Mouse (Mus musculus) natural killer cell, adult 2 months (primary cell): ENCODE measurements around the gene Dtx4.

Experiments used
- DNase-seq, 2 experiments: peaks; one replicate each; pipeline ENCODE4 v3.0.0; 2022; ENCODE audit warnings: low spot score in 2 of 2

The Dtx4 gene

DNA sequence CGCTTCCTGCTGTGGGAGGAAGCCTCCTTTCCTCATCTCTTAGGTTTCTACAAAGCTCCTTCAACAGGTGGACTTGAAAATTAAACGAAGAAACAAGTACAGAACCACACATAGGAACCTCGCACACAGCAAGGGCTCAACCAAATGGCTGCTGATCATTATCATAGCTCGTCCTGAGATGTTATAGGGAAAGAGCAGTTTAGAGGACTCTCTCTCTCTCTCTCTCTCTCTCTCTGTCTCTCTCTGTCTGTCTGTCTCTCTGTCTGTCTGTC is 7.1 kb downstream of the Dtx4 start:
- DNase-seq: no peak

DNA sequence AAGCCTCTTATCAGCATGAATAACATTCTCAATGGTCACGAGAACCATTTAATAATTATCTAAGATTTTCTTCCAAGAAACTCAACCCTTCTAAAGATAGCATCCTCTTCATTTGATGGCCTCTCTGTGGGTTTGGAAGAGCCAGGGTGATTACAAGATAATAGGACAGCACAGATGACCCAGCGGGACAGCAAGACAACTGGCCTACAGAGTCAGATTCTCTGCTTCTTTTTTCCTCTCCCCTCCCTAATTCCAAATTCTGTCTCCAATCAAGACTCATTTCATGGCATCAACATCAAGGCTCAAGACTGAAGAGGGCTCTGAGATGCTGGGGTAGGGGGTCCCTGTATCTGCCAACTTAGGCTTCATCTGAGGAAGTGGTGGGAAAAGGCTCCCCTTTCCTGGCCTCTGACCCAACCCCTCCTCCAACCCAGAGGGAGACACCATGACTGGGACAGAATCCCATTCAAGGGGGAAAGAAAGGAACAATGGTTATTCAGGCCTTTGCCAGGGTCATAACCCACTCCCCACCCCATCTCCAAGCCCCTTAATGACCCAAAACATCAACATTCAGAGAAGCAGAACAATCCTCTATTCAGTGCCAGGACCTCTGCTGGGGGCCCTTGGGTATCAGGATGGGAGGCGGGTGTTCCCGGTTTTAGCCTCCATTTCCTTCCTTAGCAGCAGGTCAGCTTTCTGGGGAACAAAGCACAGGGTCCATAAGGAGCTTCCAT is 7.6 kb downstream of the Dtx4 start:
- no peak for DNase-seq

DNA sequence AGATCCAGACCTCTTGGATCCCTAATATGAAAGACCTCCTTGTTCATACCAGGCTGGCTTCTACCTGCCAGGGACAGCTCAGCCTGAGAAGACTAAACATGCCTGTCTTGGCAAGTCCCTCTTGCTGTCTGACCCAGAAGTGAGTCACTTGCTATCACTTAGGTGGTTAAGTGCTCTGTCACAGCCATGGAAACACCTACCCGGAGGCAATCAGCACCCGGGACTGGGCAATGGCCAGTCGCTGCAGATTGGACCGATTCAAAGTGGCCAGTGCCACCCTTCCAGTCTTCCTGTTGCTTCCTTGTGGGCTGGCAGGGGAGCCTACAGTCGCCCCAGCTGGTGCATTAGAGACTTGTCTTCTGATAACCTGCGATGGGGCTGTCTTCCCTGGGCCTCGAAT is 9.6 kb downstream of the Dtx4 start:
- DNase-seq: no peak

DNA sequence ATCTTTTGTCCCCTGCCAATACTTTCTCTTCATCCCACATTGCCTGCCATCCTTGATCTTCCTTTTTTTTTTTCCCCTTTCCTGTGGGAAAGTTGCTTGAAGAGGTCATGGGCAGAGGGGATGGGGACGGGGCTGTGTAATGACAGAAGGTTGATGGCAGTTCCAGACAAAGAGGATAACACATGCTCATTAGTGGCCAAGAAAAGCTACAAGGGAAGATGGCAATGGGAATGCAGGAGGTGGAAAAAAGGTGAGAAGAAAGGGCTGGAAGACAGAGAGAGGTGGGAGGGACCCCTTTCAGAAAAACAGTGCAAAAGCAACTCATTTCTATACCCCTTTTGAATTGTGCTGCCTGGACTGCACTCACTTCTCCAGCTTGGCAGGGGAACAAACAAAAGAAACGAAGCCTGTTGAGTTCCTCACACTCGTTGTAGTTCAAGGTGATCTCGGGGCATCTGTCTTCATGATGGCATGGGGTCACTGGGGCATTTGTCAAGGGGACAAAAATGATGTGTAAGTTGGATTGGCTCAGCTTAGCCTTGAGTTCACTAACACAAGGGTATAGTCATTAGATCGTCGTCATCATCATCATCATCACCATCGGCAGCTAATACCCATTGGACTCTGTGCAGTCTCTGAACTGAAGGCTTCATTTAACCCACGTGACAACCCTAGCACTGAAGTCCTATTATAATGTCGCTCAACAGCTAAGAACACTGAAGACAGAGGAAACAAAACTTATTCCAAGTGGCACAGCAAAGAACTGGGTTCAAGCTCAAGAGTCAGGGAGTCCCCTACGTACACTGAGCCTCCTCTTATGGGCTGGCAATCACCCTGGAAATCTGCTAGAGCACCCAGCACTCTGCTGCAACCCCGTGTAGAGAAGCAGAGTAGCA is 11.3 kb downstream of the Dtx4 start:
- no peak for DNase-seq

DNA sequence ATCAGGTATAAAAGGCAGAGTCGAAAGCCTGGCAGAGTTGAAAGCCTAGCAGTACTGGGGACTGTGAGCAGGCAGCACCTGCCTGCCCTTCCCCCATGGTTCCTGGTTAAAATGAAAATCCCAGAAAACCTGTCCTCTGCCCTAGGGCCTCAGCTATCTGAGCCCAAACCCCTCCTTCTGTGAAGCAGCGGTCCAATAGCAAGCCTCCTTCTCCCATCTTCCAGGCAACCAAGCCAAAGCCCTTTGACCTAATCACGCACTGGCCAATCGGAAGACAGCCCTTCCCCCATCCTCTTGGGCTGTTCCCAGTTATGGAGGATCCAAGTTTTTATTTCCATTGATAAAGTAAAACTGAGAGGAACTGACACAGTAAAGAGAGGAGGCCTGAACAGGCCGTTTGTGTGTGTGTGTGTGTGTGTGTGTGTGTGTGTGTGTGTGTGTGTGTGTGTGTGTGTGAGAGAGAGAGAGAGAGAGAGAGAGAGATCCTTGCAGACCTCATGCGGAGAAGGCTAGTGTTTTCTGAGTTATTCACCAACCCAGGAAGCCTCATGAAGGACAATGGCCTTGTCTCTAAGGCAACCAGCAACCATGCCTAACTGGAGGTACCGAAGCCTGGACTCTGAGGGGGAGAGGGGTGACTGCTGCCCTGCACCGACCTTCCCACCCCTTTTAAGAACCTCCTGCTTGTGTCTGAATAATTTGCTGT is 12.1 kb downstream of the Dtx4 start:
- no peak for DNase-seq

DNA sequence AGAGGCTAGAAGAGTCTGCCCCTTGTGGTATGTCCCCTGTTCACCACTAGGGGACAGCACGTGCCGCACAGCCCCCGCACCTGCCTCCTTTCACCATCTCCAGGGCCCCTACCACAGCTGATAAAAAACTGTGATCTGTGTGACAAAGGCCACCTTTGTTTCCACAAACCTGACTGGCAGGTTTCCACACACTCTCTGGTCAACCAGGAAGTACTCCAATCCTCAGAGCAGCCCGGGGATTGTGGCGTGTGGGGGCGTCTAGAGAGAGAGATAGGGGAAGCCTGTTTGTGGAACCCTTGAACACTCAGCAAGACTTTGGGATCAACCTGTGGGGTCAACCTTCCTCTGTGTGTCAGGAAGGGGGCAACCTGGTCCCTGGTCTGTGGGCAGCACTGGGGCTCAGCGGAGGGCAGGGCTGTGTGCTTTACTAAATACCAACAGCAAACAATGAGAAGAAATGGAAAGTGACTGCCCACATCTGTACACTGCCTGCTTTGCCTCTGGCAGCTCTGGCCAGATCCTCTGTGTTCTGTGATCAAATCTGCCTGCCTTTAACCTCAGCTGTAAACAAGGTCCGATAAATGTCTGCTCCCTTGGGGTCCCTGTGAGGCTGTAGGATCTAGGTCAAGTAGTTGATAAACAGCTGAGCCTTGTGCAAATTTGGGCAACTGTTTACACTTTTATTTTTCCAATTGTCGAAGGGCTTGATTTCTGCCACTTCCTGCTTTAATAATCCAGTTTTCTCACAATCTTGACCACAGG is 12.9 kb downstream of the Dtx4 start:
- DNase-seq: peak in 1 of 2 experiments; percentile 31

DNA sequence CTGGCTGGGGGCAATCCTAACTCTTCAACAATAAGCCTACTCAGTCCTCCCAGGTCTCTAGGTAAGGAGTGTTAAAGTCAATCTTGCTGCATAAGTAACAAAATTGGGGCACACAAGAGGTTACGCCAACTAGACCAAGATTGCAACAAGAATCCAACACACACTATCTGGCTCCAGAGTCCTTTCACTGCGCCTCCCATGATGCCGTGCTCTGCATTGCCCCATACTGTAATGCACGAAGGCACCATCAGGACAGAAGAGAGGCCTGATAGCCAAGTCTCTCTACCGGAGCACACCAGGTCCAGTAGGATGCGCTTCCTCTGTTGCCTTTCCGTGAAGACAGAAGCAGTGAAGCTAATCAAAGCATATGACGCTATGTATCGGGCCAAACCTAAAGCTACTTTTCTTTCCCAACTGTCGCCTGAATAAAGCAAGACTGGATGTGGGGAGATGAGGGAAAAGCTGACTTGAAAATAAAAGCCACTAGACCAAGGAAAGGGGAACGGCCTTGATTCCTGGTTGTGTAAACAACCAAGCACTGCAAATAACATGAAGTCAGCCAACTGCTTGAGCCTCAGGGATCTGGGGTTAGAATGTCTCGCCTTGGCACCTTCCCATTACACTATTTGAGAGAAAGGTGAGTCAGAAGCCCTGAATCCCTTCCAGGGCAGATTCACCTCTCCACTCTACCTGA is 13.6 kb downstream of the Dtx4 start:
- DNase-seq: no peak

DNA sequence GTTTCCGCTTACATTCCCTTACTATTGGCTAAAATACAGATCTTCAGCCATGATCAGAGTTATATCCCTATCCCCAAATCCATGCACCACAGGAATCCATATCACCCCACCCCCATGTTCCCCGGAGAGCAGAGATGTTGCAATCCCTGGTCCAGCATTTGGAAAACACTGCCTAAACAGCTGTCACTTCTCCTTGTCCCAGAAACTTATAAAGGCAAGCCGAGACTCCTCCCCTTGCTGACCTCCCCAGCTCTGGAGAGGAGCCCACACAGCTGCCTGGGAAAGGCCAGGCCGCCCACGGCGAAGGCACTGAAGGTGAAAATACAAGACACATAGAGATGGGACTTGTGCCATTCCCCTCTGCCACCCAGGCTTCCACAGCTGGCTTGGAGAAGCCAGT is 14.4 kb downstream of the Dtx4 start:
- DNase-seq: no peak

DNA sequence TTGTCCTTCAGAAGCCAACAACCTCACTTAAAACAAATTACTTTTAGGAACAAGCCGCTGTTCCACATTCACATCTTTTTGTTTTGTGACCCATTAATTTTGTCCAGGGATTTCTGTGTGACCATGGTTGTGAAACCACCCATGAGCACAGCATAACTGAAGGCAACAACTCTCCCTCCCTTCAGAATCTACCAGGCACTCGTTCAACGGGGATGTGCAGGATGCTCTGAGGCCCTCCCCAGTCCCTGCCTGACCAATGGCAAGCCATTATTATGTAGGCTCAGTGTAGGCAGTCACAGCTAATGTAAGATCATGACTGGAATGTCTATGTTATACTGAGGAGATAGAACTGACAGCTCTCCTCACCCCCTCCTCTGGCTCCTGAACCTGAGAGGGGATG is 15.6 kb downstream of the Dtx4 start:
- no peak for DNase-seq

DNA sequence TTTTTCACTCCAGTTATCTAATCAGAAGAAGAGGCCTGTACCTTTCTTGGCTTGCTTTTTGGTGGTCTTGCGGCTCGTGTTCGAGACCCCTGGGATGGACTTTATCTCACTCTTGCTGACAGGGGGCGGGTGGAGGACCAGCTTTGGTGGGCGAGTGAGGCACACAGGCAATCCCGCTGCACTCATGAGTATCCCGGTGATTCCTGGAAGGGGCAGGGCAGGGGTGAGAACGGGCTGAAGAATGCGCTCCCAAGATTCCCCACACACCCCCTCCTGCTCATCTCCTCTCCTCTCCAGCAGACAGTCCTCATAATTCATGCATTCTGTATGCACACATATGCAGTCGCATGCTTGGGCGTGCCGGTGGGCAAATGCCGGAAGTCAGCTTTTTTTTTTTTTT is 16.0 kb downstream of the Dtx4 start:
- no peak for DNase-seq

DNA sequence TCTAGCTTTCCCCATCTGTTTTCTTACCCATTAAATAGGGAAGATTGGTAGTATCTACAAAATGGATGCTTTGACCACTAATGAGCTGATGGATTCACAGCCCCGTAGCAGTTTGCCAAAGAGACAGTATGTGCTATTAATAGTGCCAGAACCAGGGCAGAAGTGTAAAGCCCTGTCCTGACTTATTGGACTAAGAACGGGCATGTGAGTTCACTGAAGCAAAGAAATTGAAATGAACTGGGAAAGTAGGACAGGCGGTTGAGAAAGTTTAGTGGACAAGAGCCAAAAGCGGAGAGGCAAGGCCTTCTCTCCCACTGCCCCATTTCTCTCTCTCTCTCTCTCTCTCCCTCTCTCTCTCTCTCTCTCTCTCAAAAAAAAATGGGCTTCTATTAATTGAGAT is 17.0 kb downstream of the Dtx4 start:
- no peak for DNase-seq

DNA sequence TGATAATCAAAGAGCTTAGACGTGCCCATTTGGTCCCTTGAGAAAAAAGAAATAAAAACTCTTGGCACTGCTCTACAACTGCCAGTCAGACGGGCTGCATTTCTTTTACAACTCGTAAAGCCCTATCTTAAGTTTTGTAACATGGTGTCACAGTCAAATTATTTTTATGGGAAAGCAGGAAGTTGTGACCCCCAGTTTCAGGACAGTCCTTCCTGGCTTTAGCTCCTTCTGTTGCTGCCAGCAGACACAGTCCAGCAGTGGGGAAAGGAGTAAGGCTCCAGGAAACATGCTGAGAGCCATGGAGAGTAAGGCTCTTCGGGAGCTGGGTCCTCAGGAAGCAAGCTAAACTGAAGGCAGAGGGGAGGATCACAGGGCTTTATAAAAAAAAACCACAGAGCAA is 17.5 kb downstream of the Dtx4 start:
- DNase-seq: no peak

DNA sequence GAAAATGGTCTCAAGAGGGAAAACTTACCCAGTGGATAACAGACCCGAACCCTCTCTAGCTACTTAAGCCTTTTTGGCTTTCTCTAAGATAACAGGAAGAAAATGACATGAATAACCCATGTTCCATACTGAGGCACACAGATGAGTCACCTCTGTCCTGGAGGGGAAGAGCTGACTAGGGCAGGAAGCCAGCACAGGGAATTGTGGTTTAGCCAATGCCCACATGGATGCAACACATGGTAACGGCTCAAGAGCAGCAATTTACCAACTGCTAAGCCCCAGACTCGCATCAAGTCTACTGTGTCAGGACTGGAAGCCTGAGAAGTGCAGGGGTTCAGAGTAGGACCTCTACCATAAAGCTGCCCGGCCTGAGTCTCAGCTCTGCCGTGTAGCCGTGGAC is 22.9 kb downstream of the Dtx4 start:
- no peak for DNase-seq

DNA sequence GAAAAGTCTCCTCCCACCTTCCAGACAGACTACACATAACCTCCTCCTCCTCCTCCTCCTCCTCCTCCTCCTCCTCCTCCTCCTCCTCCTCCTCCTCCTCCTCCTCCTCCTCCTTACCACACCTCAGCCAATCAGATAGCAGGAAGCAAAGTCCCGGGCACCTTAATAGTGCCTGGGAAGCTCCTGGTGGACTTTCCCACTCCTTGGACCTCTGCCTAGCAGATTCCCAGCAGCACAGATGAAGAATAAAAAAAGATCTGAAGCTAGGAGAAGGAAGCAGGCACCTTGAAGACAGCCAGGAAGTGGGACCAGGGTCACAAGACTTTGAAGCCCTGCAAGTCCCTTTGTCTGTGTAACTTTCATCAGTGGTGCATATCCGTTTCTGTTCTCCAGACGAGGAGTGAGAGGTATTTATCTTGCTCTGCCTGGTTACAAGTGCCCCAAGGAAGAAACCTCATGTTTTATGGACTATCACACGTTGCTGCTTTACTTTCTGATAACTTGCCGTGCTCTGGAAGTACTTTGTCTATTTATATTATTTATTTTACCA is 24.5 kb downstream of the Dtx4 start:
- DNase-seq: peak in 1 of 2 experiments; percentile 25

DNA sequence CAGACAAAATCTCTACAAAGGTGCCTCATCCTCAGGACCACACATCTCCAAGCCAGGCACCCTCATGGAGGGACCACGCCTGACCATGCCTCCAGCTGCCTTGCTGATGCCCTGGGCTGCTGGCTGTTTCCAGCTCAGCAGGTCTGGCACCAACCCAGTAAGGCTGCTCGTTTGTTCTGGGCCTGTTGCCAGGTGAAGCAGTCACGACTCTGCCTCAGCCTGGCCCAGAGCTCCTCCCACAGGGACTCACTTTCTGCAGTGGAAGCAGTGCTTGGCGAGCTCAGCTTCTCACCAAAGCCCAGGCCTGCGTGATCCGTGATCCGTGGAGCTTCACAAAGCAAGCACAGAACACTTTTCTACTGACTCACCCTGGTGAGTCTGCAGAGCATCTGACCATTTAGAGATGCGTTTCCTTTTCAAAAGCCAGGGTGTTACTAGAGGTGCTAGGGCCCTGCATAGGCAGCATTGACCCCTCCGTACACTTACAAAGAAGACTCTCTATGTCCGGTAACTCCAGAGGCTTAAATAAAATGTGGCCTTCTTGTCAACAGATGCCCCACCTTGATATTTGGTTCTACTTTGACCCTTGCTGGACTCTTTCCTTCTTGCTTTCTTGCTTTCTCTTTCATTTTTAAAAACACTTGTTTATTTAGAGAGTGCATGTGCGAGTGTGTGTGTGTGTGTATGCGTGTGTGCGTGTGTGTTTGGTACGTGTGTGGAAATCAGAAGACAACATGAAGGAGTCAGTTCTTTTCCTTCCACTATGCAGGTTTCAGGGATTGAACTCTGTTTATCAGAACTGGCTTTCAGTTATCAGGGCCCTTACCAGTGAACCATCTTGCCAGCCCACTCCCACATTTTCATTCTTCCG is 25.6 kb downstream of the Dtx4 start:
- DNase-seq: peak; percentile 23 to 50

DNA sequence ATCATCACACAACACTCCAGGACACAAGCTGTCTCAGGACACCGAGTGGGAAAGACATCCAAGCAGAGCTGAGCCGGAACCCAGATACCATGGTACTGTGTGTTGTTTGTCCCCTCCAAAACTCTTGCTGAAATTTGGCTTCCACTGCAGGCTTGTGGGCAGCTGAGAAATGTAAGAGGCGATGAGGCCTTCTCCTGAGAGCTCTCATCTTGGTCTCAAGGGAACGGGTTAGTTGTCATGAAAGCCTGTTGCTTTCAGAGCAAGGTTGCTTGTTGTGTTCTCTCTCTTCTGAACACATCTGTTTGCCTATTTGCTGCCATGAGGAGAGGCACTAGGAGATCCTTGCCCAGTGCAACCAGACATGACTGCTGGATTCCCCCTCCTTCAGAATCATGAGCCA is 27.3 kb downstream of the Dtx4 start:
- DNase-seq: no peak

DNA sequence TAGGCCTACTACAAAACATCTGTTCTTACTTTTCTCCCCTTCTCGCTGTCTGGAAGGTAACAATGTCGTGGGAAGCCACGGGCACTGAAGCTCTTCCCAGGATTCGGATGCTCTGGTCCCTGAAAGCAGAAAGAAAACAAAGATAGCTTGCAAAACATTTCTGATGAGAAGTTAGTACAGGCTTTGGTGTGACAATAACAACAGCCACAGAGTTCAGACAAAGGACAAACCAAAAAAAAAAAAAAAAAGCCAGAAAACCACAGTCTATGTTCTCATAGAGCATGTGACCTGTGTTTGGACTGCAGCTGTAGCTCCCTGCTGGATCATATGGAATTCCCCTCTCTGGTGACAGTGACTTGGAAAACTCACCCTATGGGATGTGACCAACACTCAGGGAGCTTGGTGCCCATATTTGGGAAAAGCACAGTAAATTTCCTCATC is 28.0 kb downstream of the Dtx4 start:
- peak in 1 of 2 experiments; percentile 37 for DNase-seq

DNA sequence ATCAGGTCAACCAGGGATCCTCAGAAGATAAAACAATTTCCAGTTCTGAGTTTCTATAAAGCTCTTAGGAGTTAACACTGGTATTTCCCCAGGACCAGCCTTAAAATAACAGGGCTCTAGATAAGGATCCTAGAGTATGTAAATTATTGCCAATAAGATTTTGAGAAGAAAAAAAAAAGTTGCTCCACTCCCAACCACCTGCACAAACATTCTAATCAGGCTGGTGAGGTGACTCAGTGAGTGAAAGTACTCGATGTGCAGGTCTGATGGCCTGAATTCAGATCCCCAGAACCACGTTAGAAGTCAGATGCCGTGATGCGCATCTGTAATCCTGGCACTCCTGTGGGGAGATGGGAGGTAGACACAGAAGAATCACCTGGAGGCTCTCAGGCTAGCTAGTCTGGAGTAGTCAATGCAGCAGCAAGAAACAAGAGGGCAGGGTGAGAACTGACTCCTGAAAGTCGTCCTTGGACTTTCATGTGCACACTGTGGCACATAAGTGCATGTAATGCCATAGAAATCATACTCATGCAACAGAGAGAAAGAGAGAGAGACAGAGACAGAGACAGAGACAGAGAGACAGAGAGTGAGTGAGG is 28.8 kb downstream of the Dtx4 start:
- no peak for DNase-seq

DNA sequence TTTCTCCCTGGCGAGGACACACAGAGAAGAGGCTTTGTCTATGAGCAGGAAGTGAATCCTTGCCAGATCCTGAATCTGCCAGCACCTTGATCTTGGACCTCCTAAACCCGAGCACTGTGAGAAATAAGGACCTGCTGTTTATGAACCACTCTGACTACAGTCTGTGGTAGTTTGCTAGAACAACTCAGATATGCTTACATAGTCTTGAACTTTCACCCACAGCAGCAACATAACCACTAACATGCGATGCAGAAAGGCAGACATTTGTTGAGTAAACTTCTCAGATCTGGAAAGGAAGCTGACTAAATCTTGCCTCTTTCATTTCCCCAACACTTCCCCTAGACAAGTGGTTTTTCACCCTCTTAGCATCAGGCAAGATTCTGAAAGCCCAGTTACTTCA is 29.4 kb downstream of the Dtx4 start:
- peak in 1 of 2 experiments; percentile 21 for DNase-seq

DNA sequence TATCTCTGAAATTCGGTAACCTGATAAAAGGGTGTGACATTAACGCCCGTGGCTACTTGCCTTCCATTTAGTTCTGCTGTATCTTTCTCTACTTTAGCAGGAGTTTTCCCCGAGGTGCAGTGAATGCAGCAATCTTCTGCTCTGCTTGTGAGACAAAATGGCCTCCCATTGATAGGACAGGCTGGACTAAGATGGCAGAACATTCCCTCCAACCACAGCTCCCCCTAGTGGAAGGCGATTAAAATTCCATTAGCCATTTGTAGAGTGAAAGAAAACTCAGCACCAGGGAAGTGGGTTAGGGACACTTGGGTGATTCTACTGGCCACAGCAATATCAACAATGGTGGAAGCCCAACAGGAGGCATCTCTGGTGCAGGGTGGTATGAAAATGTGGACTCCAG is 33.8 kb downstream of the Dtx4 start:
- peak; percentile 39 to 60 for DNase-seq
